Mouse (Mus musculus) MEL (cell line): Measurements from ENCODE around the gene Grm2.
A peak's percentile ranks its signal among the peaks of the same experiment; 100 is the strongest.

Experiments
- CHD1 ChIP-seq: IDR thresholded peaks from 2 replicates; pipeline ENCODE4 v1.6.1; 2012; ENCODE audit warnings: low read depth, mild to moderate bottlenecking, inconsistent platforms, low read length, improper control_type of control experiment
- CTCF ChIP-seq, 3 experiments: IDR thresholded peaks in 2 of 3; conservative IDR thresholded peaks in 1 of 3; 2 replicates each; pipeline ENCODE4 v1.5.1; 2011 to 2012; ENCODE audit warnings: low read length in 3 of 3, low read depth in 2 of 3, mild to moderate bottlenecking in 2 of 3, improper control_type of control experiment in 1 of 3, inconsistent platforms in 1 of 3, mixed read lengths in 1 of 3, moderate library complexity in 1 of 3; ENCODE audit not compliant: control insufficient read depth in 1 of 3, insufficient read depth in 1 of 3, poor library complexity in 1 of 3, severe bottlenecking in 1 of 3
- E2F4 ChIP-seq: IDR thresholded peaks from 2 replicates; pipeline ENCODE4 v1.6.1; 2011; ENCODE audit warnings: low read depth, low read length, improper control_type of control experiment, borderline replicate concordance
- KAT2A ChIP-seq: conservative IDR thresholded peaks from 2 replicates; pipeline ENCODE4 v1.6.1; 2012; ENCODE audit warnings: low read depth, low read length, improper control_type of control experiment, inconsistent platforms
- POLR2A ChIP-seq, 2 experiments: IDR thresholded peaks; 2 replicates each; pipeline ENCODE4 v1.6.1; 2011 to 2012; ENCODE audit warnings: low read length in 2 of 2, mild to moderate bottlenecking in 2 of 2, control low read depth in 1 of 2, improper control_type of control experiment in 1 of 2, low read depth in 1 of 2, moderate library complexity in 1 of 2; ENCODE audit not compliant: control insufficient read depth in 1 of 2, insufficient read depth in 1 of 2, poor library complexity in 1 of 2
- POLR2AphosphoS2 ChIP-seq: IDR thresholded peaks from 2 replicates; pipeline ENCODE4 v1.6.1; 2011; ENCODE audit warnings: low read length, improper control_type of control experiment
- SIN3A ChIP-seq: IDR thresholded peaks from 2 replicates; pipeline ENCODE4 v1.6.1; 2012; ENCODE audit warnings: low read length, improper control_type of control experiment, inconsistent platforms
- TAL1 ChIP-seq: IDR thresholded peaks from 2 replicates; pipeline ENCODE4 v1.6.1; 2012; ENCODE audit warnings: mild to moderate bottlenecking, inconsistent platforms, low read length, moderate library complexity, mixed read lengths
- ZMIZ1 ChIP-seq: IDR thresholded peaks from 2 replicates; pipeline ENCODE4 v1.6.1; 2012; ENCODE audit warnings: low read depth, mild to moderate bottlenecking, inconsistent platforms, low read length, improper control_type of control experiment, moderate library complexity

- TF ChIP-seq CTCF (IDR thresholded peaks at IDR 0.05 in 2 of 3, conservative IDR thresholded peaks at IDR 0.05 in 1 of 3; ENCODE audit: control insufficient read depth in 1 of 3, insufficient read depth in 1 of 3, low read depth in 2 of 3, low read length in 3 of 3, poor library complexity in 1 of 3, severe bottlenecking in 1 of 3) (no peak), ZMIZ1 (0 out of 2 replicates have a peak, but pooled peaks have one; percentile 10), POLR2AphosphoS2 (no peak), E2F4 (no peak), SIN3A (peak; percentile 66; the same call in 1 of the 2 replicates), POLR2A (IDR thresholded peaks at IDR 0.05; ENCODE audit: control insufficient read depth in 1 of 2, insufficient read depth in 1 of 2, low read depth in 1 of 2, low read length in 2 of 2, poor library complexity in 1 of 2) (peak; percentile 39 to 43; a peak in 2 of 4 replicates), KAT2A (no peak), TAL1 (no peak), CHD1 (no peak)
These were observed 29.6 kb upstream of the Grm2 start, which contains the start of gene Tex264 for GRCm38 (mm10) chr9:106685249-106686101.
